Comparison of ENCODE assay signal across 10 mouse cellular contexts in the genomic region with DNA sequence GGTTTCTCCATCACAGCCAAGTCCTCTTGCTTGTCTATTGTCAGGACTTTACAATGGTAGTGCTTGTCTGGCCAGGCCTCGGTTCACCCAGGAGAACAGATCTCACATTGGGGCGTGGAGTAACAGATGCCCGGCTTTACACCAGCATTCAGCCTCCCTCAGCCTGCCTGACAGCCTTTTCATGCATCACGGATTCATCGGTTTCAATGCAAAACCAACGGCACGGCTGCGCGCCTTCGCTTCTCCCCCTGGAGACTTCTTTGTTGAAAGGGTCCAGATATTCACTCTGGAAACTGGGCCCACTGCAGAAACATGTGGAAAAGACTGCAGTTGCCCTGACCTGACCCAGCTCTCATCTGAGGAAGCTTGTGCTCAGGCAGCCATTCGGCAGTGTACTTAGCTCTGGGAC.
DNase-seq lines count a peak whose midpoint lies in the region; ATAC-seq and TF ChIP-seq lines count a peak whose summit lies in the region.
"Had no signal": no experiment of that assay in that cellular context is flagged by ENCODE, and none has a peak within 500 bp of the region (broad histone marks: within the 10 kb centered on the region; RNA-seq: fewer than 3 reads in every experiment).

No protein-coding gene starts in this region.

- H3K4me1 ChIP-seq in heart, embryonic 10.5 days = peaks cover 4% of the 10 kb centered on the region; the same call in 1 of the 2 replicates
- peaks cover 10% of the 10 kb centered on the region; the same call in 1 of the 2 replicates for H3K4me1 ChIP-seq in forebrain, embryonic 11.5 days (replicated peaks; ENCODE audit: control insufficient read depth, insufficient read depth, low read length)
- no peaks in the 10 kb centered on the region for H3K4me1 ChIP-seq in kidney, adult 2 months (ENCODE audit: control insufficient read depth, insufficient read depth, low read length)

- no peaks in the 10 kb centered on the region for H3K36me3 ChIP-seq in heart, embryonic 10.5 days
- H3K36me3 ChIP-seq in forebrain, embryonic 11.5 days (ENCODE audit: control insufficient read depth, insufficient read depth, low read length) = no peaks in the 10 kb centered on the region
- no peaks in the 10 kb centered on the region for H3K36me3 ChIP-seq in kidney, adult 2 months (ENCODE audit: control insufficient read depth, insufficient read depth, low read length)

- H3K27ac ChIP-seq in heart, embryonic 10.5 days = 0 out of 2 replicates have a peak overlapping the region, but pooled peaks have one; percentile 10
- peak overlapping the region; percentile 85 for H3K27ac ChIP-seq in forebrain, embryonic 11.5 days (ENCODE audit: low read depth, low read length)
- H3K27ac ChIP-seq in kidney, adult 2 months (ENCODE audit: insufficient read depth, low read depth, low read length) = no peak overlapping the region

- no peak overlapping the region for H3K4me2 ChIP-seq in forebrain, embryonic 11.5 days (ENCODE audit: low read depth, low read length, severe bottlenecking)

- no peaks in the 10 kb centered on the region for H3K9me3 ChIP-seq in heart, embryonic 10.5 days
- no peaks in the 10 kb centered on the region; the same call in 1 of the 2 replicates for H3K9me3 ChIP-seq in forebrain, embryonic 11.5 days (ENCODE audit: control insufficient read depth, low read length)

- no peak for TF ChIP-seq CTCF in kidney, adult 2 months (conservative IDR thresholded peaks at IDR 0.05; ENCODE audit: insufficient read depth, insufficient read length, low read depth, low read length)

- WGBS in heart, embryonic 10.5 days = 75% methylated on average over 11 of the region's 11 CpGs
- WGBS in forebrain, embryonic 11.5 days = 21% methylated on average over 11 of the region's 11 CpGs
- 59% methylated on average over 11 of the region's 11 CpGs for WGBS in kidney, adult 2 months

- no peak for DNase-seq in heart, embryonic 10.5 days (ENCODE audit: low spot score)
- no peak for DNase-seq in heart, postnatal 10 days
- peak; percentile 71 for DNase-seq in forebrain, embryonic 11.5 days (ENCODE audit: low spot score)
- DNase-seq in layer of hippocampus, adult 9-11 months = peak; percentile 56
- DNase-seq in retina, embryonic 14.5 days (ENCODE audit: low spot score) = peak; percentile 74
- DNase-seq in kidney, adult 2 months = no peak
- no peak for DNase-seq in gastrocnemius, postnatal 10 days
- DNase-seq: kidney, adult 11 months; lung, adult 18-20 months had no signal

- peak; percentile 91 for ATAC-seq in forebrain, embryonic 11.5 days (replicated peaks; ENCODE audit: low FRiP score)
- ATAC-seq in megakaryocyte-erythroid progenitor cell, adult 5-6 weeks (replicated peaks; ENCODE audit: low FRiP score, low TSS enrichment, poor library complexity, severe bottlenecking) = no peak

- H3K27me3 ChIP-seq in heart, embryonic 10.5 days (ENCODE audit: insufficient read depth, poor library complexity, severe bottlenecking) = no peaks in the 10 kb centered on the region
- H3K27me3 ChIP-seq in forebrain, embryonic 11.5 days (ENCODE audit: control insufficient read depth, insufficient read depth, low read length) = no peaks in the 10 kb centered on the region
- H3K27me3 ChIP-seq in kidney, adult 2 months (replicated peaks; ENCODE audit: control insufficient read depth, insufficient read depth, low read length) = no peaks in the 10 kb centered on the region

- no peak overlapping the region for H3K4me3 ChIP-seq in heart, embryonic 10.5 days
- no peak overlapping the region for H3K4me3 ChIP-seq in forebrain, embryonic 11.5 days (ENCODE audit: low read depth, low read length)
- H3K4me3 ChIP-seq in kidney, adult 2 months (ENCODE audit: insufficient read depth, low read depth, low read length) = no peak overlapping the region

- intact Hi-C loops in heart, postnatal 10 days (cut with DNase I) = no loop called here

- TF ChIP-seq POLR2A in kidney, adult 2 months (IDR thresholded peaks at IDR 0.05; ENCODE audit: low read depth, low read length) = no peak

- peak overlapping the region; percentile 18 for H3K9ac ChIP-seq in forebrain, embryonic 11.5 days (ENCODE audit: low read length)

Comparison
In these comparisons a context has a peak if more than half of its experiments do, and no peak if none do; other contexts are left out.
1. DNase-seq: peak in forebrain, embryonic 11.5 days (single experiment), layer of hippocampus, adult 9-11 months (single experiment) and retina, embryonic 14.5 days (single experiment); none in heart, embryonic 10.5 days (single experiment), heart, postnatal 10 days (0 of 2), kidney, adult 2 months (single experiment) and gastrocnemius, postnatal 10 days (single experiment).